8 mouse cellular contexts compared by ENCODE assay signal in the genomic region with DNA sequence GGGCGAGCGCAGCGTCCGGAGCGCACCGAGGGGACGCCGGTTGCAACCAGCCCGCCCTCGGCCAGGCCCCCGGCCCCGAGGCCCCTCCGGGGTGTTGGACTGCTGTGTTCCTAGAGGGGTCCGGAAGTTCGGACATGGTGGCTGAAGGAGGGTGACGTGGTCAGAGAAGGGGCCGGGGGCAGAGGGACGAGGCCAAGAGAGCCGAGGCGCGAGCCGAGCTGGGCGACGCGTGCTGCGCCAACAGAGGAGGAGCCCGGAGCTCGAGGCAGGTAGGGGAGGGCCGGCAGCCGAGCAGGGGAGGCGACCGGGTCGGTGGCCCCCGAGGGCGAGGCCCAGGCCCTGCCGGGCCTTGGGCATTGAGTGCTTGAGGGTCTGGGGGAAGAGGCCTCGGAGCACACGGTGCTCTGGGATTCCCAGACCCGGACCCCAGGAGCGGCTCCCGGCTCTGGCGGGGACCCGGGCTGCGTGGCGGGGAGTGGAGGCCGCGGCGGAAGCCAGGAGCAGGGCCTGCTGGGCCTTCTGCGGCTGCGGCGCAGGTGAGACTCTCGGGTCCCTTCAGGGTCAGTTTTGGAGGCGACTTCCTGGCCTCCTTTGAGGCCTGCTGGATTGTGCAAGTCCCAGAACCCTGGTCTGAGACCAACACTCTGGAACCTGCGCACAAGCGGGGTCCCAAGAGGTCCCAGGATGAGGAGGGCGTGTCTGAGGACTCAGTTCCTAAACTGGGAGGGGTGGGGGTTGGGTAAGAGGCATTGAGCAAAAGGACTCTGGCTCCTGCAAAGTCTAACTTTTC. TPM values are rescaled to one million over a fixed set of nuclear protein-coding genes. Genes with fewer than 3 reads are reported as not detected.
DNase-seq lines count a peak whose midpoint lies in the region; ATAC-seq and TF ChIP-seq lines count a peak whose summit lies in the region.

No protein-coding gene starts in this region.

- peak overlapping the region; percentile 67 for H3K4me2 ChIP-seq in kidney, embryonic 14.5 days (replicated peaks; ENCODE audit: low read depth, low read length)
- peak overlapping the region; percentile 53 for H3K4me2 ChIP-seq in hindbrain, postnatal 0 days (ENCODE audit: low read depth, low read length)
- peak overlapping the region; percentile 70 for H3K4me2 ChIP-seq in neural tube, embryonic 12.5 days (replicated peaks)

- peaks cover 33% of the 10 kb centered on the region for H3K4me1 ChIP-seq in kidney, embryonic 14.5 days (ENCODE audit: control insufficient read depth, insufficient read depth, low read length)
- H3K4me1 ChIP-seq in embryonic facial prominence, embryonic 10.5 days = peaks cover 50% of the 10 kb centered on the region
- H3K4me1 ChIP-seq in hindbrain, postnatal 0 days (ENCODE audit: insufficient read depth, low read length) = peaks cover 14% of the 10 kb centered on the region; the same call in 1 of the 2 replicates
- peaks cover 38% of the 10 kb centered on the region for H3K4me1 ChIP-seq in neural tube, embryonic 12.5 days
- peaks cover under 1% of the 10 kb centered on the region; the same call in 1 of the 2 replicates for H3K4me1 ChIP-seq in cerebellum, adult 2 months (ENCODE audit: control insufficient read depth, insufficient read depth, low read length)

- TF ChIP-seq CTCF in hindbrain, postnatal 0 days (IDR thresholded peaks at IDR 0.05; ENCODE audit: low read depth) = no peak
- no peak for TF ChIP-seq CTCF in cerebellum, adult 2 months (IDR thresholded peaks at IDR 0.05; ENCODE audit: borderline replicate concordance, insufficient read depth, low read depth, low read length)

- WGBS in kidney, embryonic 14.5 days = 2% methylated on average over 55 of the region's 56 CpGs
- WGBS in embryonic facial prominence, embryonic 10.5 days = under 1% methylated on average over 56 of the region's 56 CpGs
- under 1% methylated on average over 52 of the region's 56 CpGs for WGBS in hindbrain, postnatal 0 days
- WGBS in neural tube, embryonic 12.5 days = under 1% methylated on average over 56 of the region's 56 CpGs
- 1% methylated on average over 56 of the region's 56 CpGs for WGBS in cerebellum, adult 2 months

- TF ChIP-seq POLR2A in cerebellum, adult 2 months (IDR thresholded peaks at IDR 0.05; ENCODE audit: borderline replicate concordance, insufficient read depth, low read length) = no peak

- no peaks in the 10 kb centered on the region for H3K36me3 ChIP-seq in kidney, embryonic 14.5 days (ENCODE audit: control insufficient read depth, insufficient read depth, low read length)
- H3K36me3 ChIP-seq in embryonic facial prominence, embryonic 10.5 days (replicated peaks) = no peaks in the 10 kb centered on the region
- no peaks in the 10 kb centered on the region for H3K36me3 ChIP-seq in hindbrain, postnatal 0 days (ENCODE audit: insufficient read depth, low read length)
- no peaks in the 10 kb centered on the region for H3K36me3 ChIP-seq in neural tube, embryonic 12.5 days

- DNase-seq in kidney, postnatal 25 days = no peak
- DNase-seq in embryonic facial prominence, embryonic 10.5 days (ENCODE audit: low spot score) = peak; percentile 67
- no peak for DNase-seq in hindbrain, postnatal 0 days (ENCODE audit: low spot score)
- DNase-seq in urinary bladder, adult 18-20 months (ENCODE audit: low spot score in 2 of 2) = no peak
- no peak for DNase-seq in cerebellum, adult 2 months
- DNase-seq in right cerebral cortex, postnatal 4 days = no peak

- H3K9ac ChIP-seq in kidney, embryonic 14.5 days (ENCODE audit: low read depth, low read length) = 0 out of 2 replicates have a peak overlapping the region, but pooled peaks have one; percentile 28
- no peak overlapping the region for H3K9ac ChIP-seq in hindbrain, postnatal 0 days (replicated peaks; ENCODE audit: low read length)
- H3K9ac ChIP-seq in neural tube, embryonic 12.5 days = no peak overlapping the region

- H3K4me3 ChIP-seq in kidney, embryonic 14.5 days (ENCODE audit: low read length) = peak overlapping the region; percentile 42
- H3K4me3 ChIP-seq in embryonic facial prominence, embryonic 10.5 days = peak overlapping the region; percentile 60
- H3K4me3 ChIP-seq in hindbrain, postnatal 0 days (ENCODE audit: low read length) = peak overlapping the region; percentile 31
- H3K4me3 ChIP-seq in neural tube, embryonic 12.5 days = peak overlapping the region; percentile 36
- no peak overlapping the region for H3K4me3 ChIP-seq in cerebellum, adult 2 months (replicated peaks; ENCODE audit: insufficient read depth, low read depth, low read length)

- peak; percentile 28 for ATAC-seq in kidney, embryonic 14.5 days (ENCODE audit: low FRiP score, low TSS enrichment)
- ATAC-seq in hindbrain, postnatal 0 days = 0 out of 2 replicates have a peak, but pooled peaks have one; percentile 1
- peak; percentile 35 for ATAC-seq in neural tube, embryonic 12.5 days (ENCODE audit: low FRiP score, low read depth)

- H3K27ac ChIP-seq in kidney, embryonic 14.5 days (ENCODE audit: low read depth, low read length) = no peak overlapping the region
- peak overlapping the region; percentile 81 for H3K27ac ChIP-seq in embryonic facial prominence, embryonic 10.5 days (replicated peaks)
- H3K27ac ChIP-seq in hindbrain, postnatal 0 days = no peak overlapping the region
- H3K27ac ChIP-seq in neural tube, embryonic 12.5 days = no peak overlapping the region
- no peak overlapping the region for H3K27ac ChIP-seq in cerebellum, adult 2 months (ENCODE audit: insufficient read depth, low read length)

- peaks cover 95% of the 10 kb centered on the region for H3K27me3 ChIP-seq in kidney, embryonic 14.5 days (ENCODE audit: control insufficient read depth, insufficient read depth, low read length)
- H3K27me3 ChIP-seq in embryonic facial prominence, embryonic 10.5 days (replicated peaks; ENCODE audit: low read depth, poor library complexity, severe bottlenecking) = peaks cover 100% of the 10 kb centered on the region
- peaks cover 90% of the 10 kb centered on the region for H3K27me3 ChIP-seq in hindbrain, postnatal 0 days (ENCODE audit: insufficient read depth, low read length)
- H3K27me3 ChIP-seq in neural tube, embryonic 12.5 days (replicated peaks) = peaks cover 95% of the 10 kb centered on the region
- peaks cover 16% of the 10 kb centered on the region; the same call in 1 of the 2 replicates for H3K27me3 ChIP-seq in cerebellum, adult 2 months (ENCODE audit: control insufficient read depth, insufficient read depth, low read length)

- 0 out of 2 replicates have a peak, but pooled peaks cover 2% of the 10 kb centered on the region for H3K9me3 ChIP-seq in kidney, embryonic 14.5 days (ENCODE audit: control insufficient read depth, low read length)
- H3K9me3 ChIP-seq in embryonic facial prominence, embryonic 10.5 days = peaks cover 4% of the 10 kb centered on the region; the same call in 1 of the 2 replicates
- 0 out of 2 replicates have a peak, but pooled peaks cover 3% of the 10 kb centered on the region for H3K9me3 ChIP-seq in hindbrain, postnatal 0 days (ENCODE audit: low read length)
- H3K9me3 ChIP-seq in neural tube, embryonic 12.5 days = no peaks in the 10 kb centered on the region

RNA-seq across cellular contexts. Expression of a gene that starts 0.4 kb away (rescaled TPM):
- 0.14 and 0.30 TPM in 2 replicates for polyA plus RNA-seq in kidney, embryonic 14.5 days (2014; fragmentation: Nextera tagmentation; extraction: Ambion mirVana)
- 0.75 and 0.87 TPM in 2 replicates for polyA plus RNA-seq in embryonic facial prominence, embryonic 10.5 days (2016; fragmentation: Nextera tagmentation; extraction: Ambion mirVana)
- 1.2 and 2.0 TPM in 2 replicates for total RNA-seq in hindbrain, postnatal 0 days (2014; rRNA removed)
- polyA plus RNA-seq in hindbrain, postnatal 0 days (2015; fragmentation: Nextera tagmentation; extraction: Ambion mirVana) = 0.06 and 0.08 TPM in 2 replicates
- 0.26 and 0.27 TPM in 2 replicates for polyA plus RNA-seq in neural tube, embryonic 12.5 days (2016; fragmentation: Nextera tagmentation; extraction: Ambion mirVana)
- 0.46 and 0.48 TPM in 2 replicates for polyA plus RNA-seq in cerebellum, adult 2 months (2012; rRNA removed)
